Mouse (Mus musculus): Measurements from ENCODE around the gene Slc38a9.

- TF ChIP-seq CTCF (IDR thresholded peaks at IDR 0.05; ENCODE audit: control insufficient read depth, insufficient read depth, insufficient replicate concordance, low read depth, low read length) (no peak), POLR2A (IDR thresholded peaks at IDR 0.05; ENCODE audit: control insufficient read depth, low read depth, low read length) (no peak)
Observed at GRCm38 (mm10) chr13:112786942-112787533, 126.5 kb downstream of the Slc38a9 start.

Data from testis, adult 2 months (tissue).